Mouse (Mus musculus) MEL (cell line): ENCODE measurements around the gene Sec22c. TPM values are rescaled to one million over a fixed set of nuclear protein-coding genes. Genes with fewer than 3 reads are reported as not detected.

Source experiments
- DNase-seq: peaks from one replicate; pipeline ENCODE4 v3.0.0; 2011; ENCODE audit warnings: low read depth, low spot score
- H3K27ac ChIP-seq: 2 replicates; pipeline ENCODE4 v1.5.1; 2012; ENCODE audit warnings: low read depth, mild to moderate bottlenecking, control low read depth, low read length, moderate library complexity; ENCODE audit not compliant: control insufficient read depth
- H3K27me3 ChIP-seq, 2 experiments: fragments of 150-350 bp in 1 of 2; sonication (generic) in 1 of 2; 2 replicates each; pipeline ENCODE4 v1.6.1; 2012; ENCODE audit warnings: low read length in 2 of 2, mild to moderate bottlenecking in 2 of 2, improper control_type of control experiment in 1 of 2, moderate library complexity in 1 of 2; ENCODE audit not compliant: insufficient read depth in 2 of 2, control insufficient read depth in 1 of 2
- H3K36me3 ChIP-seq, 2 experiments: 2 replicates each; pipeline ENCODE4 v1.6.1; 2012 to 2014; ENCODE audit warnings: low read length in 2 of 2, improper control_type of control experiment in 1 of 2, inconsistent platforms in 1 of 2, mild to moderate bottlenecking in 1 of 2; ENCODE audit not compliant: insufficient read depth in 2 of 2, control insufficient read depth in 1 of 2
- H3K4me1 ChIP-seq, 2 experiments: fragments of 150-350 bp in 1 of 2; sonication (generic) in 1 of 2; 2 replicates each; pipeline ENCODE4 v1.6.1; 2012; ENCODE audit warnings: low read length in 2 of 2, improper control_type of control experiment in 1 of 2, mild to moderate bottlenecking in 1 of 2; ENCODE audit not compliant: insufficient read depth in 2 of 2, control insufficient read depth in 1 of 2
- H3K4me3 ChIP-seq, 2 experiments: fragments of 150-350 bp in 1 of 2; sonication (generic) in 1 of 2; 2 replicates each; pipeline ENCODE4 v1.5.1; 2012; ENCODE audit warnings: low read depth in 2 of 2, low read length in 2 of 2, mild to moderate bottlenecking in 2 of 2, moderate library complexity in 2 of 2, control low read depth in 1 of 2, improper control_type of control experiment in 1 of 2; ENCODE audit not compliant: control insufficient read depth in 1 of 2, insufficient read depth in 1 of 2
- H3K79me2 ChIP-seq: 2 replicates; pipeline ENCODE4 v1.6.1; 2012; ENCODE audit warnings: mild to moderate bottlenecking, low read length, moderate library complexity; ENCODE audit not compliant: control insufficient read depth, poor library complexity, insufficient read depth
- H3K9ac ChIP-seq: 2 replicates; pipeline ENCODE4 v1.6.1; 2012; ENCODE audit warnings: low read depth, mild to moderate bottlenecking, control low read depth, low read length, moderate library complexity; ENCODE audit not compliant: control insufficient read depth, poor library complexity, severe bottlenecking
- H3K9me3 ChIP-seq: fragments of 150-350 bp; sonication (generic); replicated peaks from 2 replicates; pipeline ENCODE4 v1.6.1; 2012; ENCODE audit warnings: mild to moderate bottlenecking, low read length, improper control_type of control experiment, moderate library complexity; ENCODE audit not compliant: insufficient read depth
- BHLHE40 ChIP-seq: IDR thresholded peaks from 2 replicates; pipeline ENCODE4 v1.6.1; 2012; ENCODE audit warnings: low read depth, mild to moderate bottlenecking, inconsistent platforms, low read length, improper control_type of control experiment, borderline replicate concordance
- CHD1 ChIP-seq: IDR thresholded peaks from 2 replicates; pipeline ENCODE4 v1.6.1; 2012; ENCODE audit warnings: low read depth, mild to moderate bottlenecking, inconsistent platforms, low read length, improper control_type of control experiment
- CHD2 ChIP-seq: IDR thresholded peaks from 2 replicates; pipeline ENCODE4 v1.6.1; 2011; ENCODE audit warnings: low read length, improper control_type of control experiment
- CTCF ChIP-seq, 3 experiments: IDR thresholded peaks in 2 of 3; conservative IDR thresholded peaks in 1 of 3; 2 replicates each; pipeline ENCODE4 v1.5.1; 2011 to 2012; ENCODE audit warnings: low read length in 3 of 3, low read depth in 2 of 3, mild to moderate bottlenecking in 2 of 3, improper control_type of control experiment in 1 of 3, inconsistent platforms in 1 of 3, mixed read lengths in 1 of 3, moderate library complexity in 1 of 3; ENCODE audit not compliant: control insufficient read depth in 1 of 3, insufficient read depth in 1 of 3, poor library complexity in 1 of 3, severe bottlenecking in 1 of 3
- E2F4 ChIP-seq: IDR thresholded peaks from 2 replicates; pipeline ENCODE4 v1.6.1; 2011; ENCODE audit warnings: low read depth, low read length, improper control_type of control experiment, borderline replicate concordance
- ELF1 ChIP-seq: IDR thresholded peaks from 2 replicates; pipeline ENCODE4 v1.6.1; 2014; ENCODE audit warnings: low read depth, mild to moderate bottlenecking, inconsistent platforms, low read length, improper control_type of control experiment, moderate library complexity
- ETS1 ChIP-seq: IDR thresholded peaks from 2 replicates; pipeline ENCODE4 v1.6.1; 2012; ENCODE audit warnings: low read depth, mild to moderate bottlenecking, inconsistent platforms, low read length, improper control_type of control experiment, moderate library complexity
- GABPA ChIP-seq: IDR thresholded peaks from 2 replicates; pipeline ENCODE4 v1.6.1; 2012; ENCODE audit warnings: low read depth, mild to moderate bottlenecking, inconsistent platforms, low read length, improper control_type of control experiment, moderate library complexity
- GATA1 ChIP-seq: IDR thresholded peaks from 2 replicates; pipeline ENCODE4 v1.6.1; 2011; ENCODE audit warnings: low read depth, low read length, improper control_type of control experiment
- JUND ChIP-seq: IDR thresholded peaks from 2 replicates; pipeline ENCODE4 v1.6.1; 2011; ENCODE audit warnings: low read depth, mild to moderate bottlenecking, improper control_type of control experiment, low read length
- MAX ChIP-seq: IDR thresholded peaks from 2 replicates; pipeline ENCODE4 v1.6.1; 2011; ENCODE audit warnings: low read length, improper control_type of control experiment
- MAZ ChIP-seq: IDR thresholded peaks from 2 replicates; pipeline ENCODE4 v1.6.1; 2012; ENCODE audit warnings: low read depth, mild to moderate bottlenecking, inconsistent platforms, low read length, improper control_type of control experiment
- MEF2A ChIP-seq: IDR thresholded peaks from 2 replicates; pipeline ENCODE4 v1.6.1; 2014; ENCODE audit warnings: low read depth, mild to moderate bottlenecking, inconsistent platforms, low read length, improper control_type of control experiment; ENCODE audit not compliant: poor library complexity, insufficient replicate concordance, severe bottlenecking; ENCODE audit errors: extremely low read depth
- MYB ChIP-seq: IDR thresholded peaks from 2 replicates; pipeline ENCODE4 v1.6.1; 2011; ENCODE audit warnings: mild to moderate bottlenecking, low read depth, low read length, improper control_type of control experiment
- MYC ChIP-seq: IDR thresholded peaks from 2 replicates; pipeline ENCODE4 v1.6.1; 2011; ENCODE audit warnings: low read depth, mild to moderate bottlenecking, low read length, improper control_type of control experiment, moderate library complexity
- NELFE ChIP-seq: IDR thresholded peaks from 2 replicates; pipeline ENCODE4 v1.6.1; 2011; ENCODE audit warnings: low read depth, low read length, improper control_type of control experiment
- POLR2AphosphoS2 ChIP-seq: IDR thresholded peaks from 2 replicates; pipeline ENCODE4 v1.6.1; 2011; ENCODE audit warnings: low read length, improper control_type of control experiment
- RAD21 ChIP-seq: IDR thresholded peaks from 2 replicates; pipeline ENCODE4 v1.6.1; 2011; ENCODE audit warnings: mild to moderate bottlenecking, low read depth, low read length, improper control_type of control experiment
- RCOR1 ChIP-seq: IDR thresholded peaks from 2 replicates; pipeline ENCODE4 v1.6.1; 2012; ENCODE audit warnings: low read depth, mild to moderate bottlenecking, inconsistent platforms, low read length, improper control_type of control experiment
- SIN3A ChIP-seq: IDR thresholded peaks from 2 replicates; pipeline ENCODE4 v1.6.1; 2012; ENCODE audit warnings: low read length, improper control_type of control experiment, inconsistent platforms
- SMC3 ChIP-seq: IDR thresholded peaks from 2 replicates; pipeline ENCODE4 v1.6.1; 2011; ENCODE audit warnings: low read depth, low read length, improper control_type of control experiment
- TAL1 ChIP-seq: IDR thresholded peaks from 2 replicates; pipeline ENCODE4 v1.6.1; 2012; ENCODE audit warnings: mild to moderate bottlenecking, inconsistent platforms, low read length, moderate library complexity, mixed read lengths
- TBP ChIP-seq: IDR thresholded peaks from 2 replicates; pipeline ENCODE4 v1.8.0; 2011; ENCODE audit warnings: low read depth, low read length, improper control_type of control experiment
- TCF12 ChIP-seq: IDR thresholded peaks from 2 replicates; pipeline ENCODE4 v1.6.1; 2014; ENCODE audit warnings: low read depth, mild to moderate bottlenecking, inconsistent platforms, low read length, improper control_type of control experiment, moderate library complexity
- USF2 ChIP-seq, 2 experiments: IDR thresholded peaks; 2 replicates each; pipeline ENCODE4 v1.6.1; 2011 to 2012; ENCODE audit warnings: improper control_type of control experiment in 2 of 2, low read length in 2 of 2, borderline replicate concordance in 1 of 2, inconsistent platforms in 1 of 2, low read depth in 1 of 2, mild to moderate bottlenecking in 1 of 2; ENCODE audit not compliant: insufficient read depth in 1 of 2
- ZC3H11A ChIP-seq: IDR thresholded peaks from 2 replicates; pipeline ENCODE4 v1.6.1; 2012; ENCODE audit warnings: low read depth, mild to moderate bottlenecking, inconsistent platforms, low read length, improper control_type of control experiment
- ZMIZ1 ChIP-seq: IDR thresholded peaks from 2 replicates; pipeline ENCODE4 v1.6.1; 2012; ENCODE audit warnings: low read depth, mild to moderate bottlenecking, inconsistent platforms, low read length, improper control_type of control experiment, moderate library complexity
- ZNF384 ChIP-seq: IDR thresholded peaks from 2 replicates; pipeline ENCODE4 v1.6.1; 2012; ENCODE audit warnings: low read depth, mild to moderate bottlenecking, inconsistent platforms, low read length, improper control_type of control experiment
- polyA plus RNA-seq, 2 experiments: library from polyadenylated mRNA; stranded (reverse) in 1 of 2; unstranded in 1 of 2; fragments of >175 nt in 1 of 2; fragments of >200 nt in 1 of 2; gene quantifications; 2 replicates each; pipeline versions ENCODE4 v1.2.1 to v1.2.4; 2012; ENCODE audit warnings: low replicate concordance in 2 of 2, low read depth in 1 of 2; ENCODE audit not compliant: insufficient read length in 2 of 2, insufficient read depth in 1 of 2, missing spikeins in 1 of 2
- total RNA-seq: library from RNA; depleted of rRNA; stranded (reverse); fragments of 300-350 nt; gene quantifications from 2 replicates; pipeline ENCODE4 v1.2.3, GENCODE M21; 2012

Gene Sec22c
- total and polyA plus RNA-seq, 3 experiments, result 5.9 to 10.9 TPM; not detected in 1

GRCm38 (mm10) chr9:121673716-121674115 is 31.6 kb downstream of the Sec22c start:
- H3K27me3 ChIP-seq, result no peaks in the 10 kb centered on the region
- H3K27ac ChIP-seq, result no peak overlapping the region
- H3K4me3 ChIP-seq, result no peak overlapping the region
- DNase-seq, result no peak
- TF ChIP-seq USF2 (IDR thresholded peaks at IDR 0.05; ENCODE audit: borderline replicate concordance in 1 of 2, insufficient read depth in 1 of 2, low read depth in 1 of 2, low read length in 2 of 2) (no peak), JUND (no peak), MAX (no peak), MYB (no peak), RAD21 (no peak), SIN3A (no peak), SMC3 (no peak)
- TF ChIP-seq, all 39 proteins: peak for 0
- no peaks in the 10 kb centered on the region for H3K9me3 ChIP-seq
- peaks cover 0 to 21% of the 10 kb centered on the region in 2 experiments; a peak in 2 of 4 replicates for H3K4me1 ChIP-seq
- H3K36me3 ChIP-seq, result peaks cover 0 to 8% of the 10 kb centered on the region in 2 experiments; a peak in 2 of 4 replicates
- H3K9ac ChIP-seq, result no peak overlapping the region
- H3K79me2 ChIP-seq, result no peaks in the 10 kb centered on the region

GRCm38 (mm10) chr9:121672311-121672710 is 33.0 kb downstream of the Sec22c start:
- Histone ChIP-seq H3K9ac (no peak overlapping the region), H3K27me3 (no peaks in the 10 kb centered on the region), H3K79me2 (no peaks in the 10 kb centered on the region), H3K9me3 (no peaks in the 10 kb centered on the region), H3K36me3 (peaks cover 0 to 8% of the 10 kb centered on the region in 2 experiments; a peak in 2 of 4 replicates), H3K4me1 (peaks cover 0 to 21% of the 10 kb centered on the region in 2 experiments; a peak in 2 of 4 replicates), H3K27ac (no peak overlapping the region), H3K4me3 (no peak overlapping the region)
- TF ChIP-seq SMC3 (no peak), ZC3H11A (no peak), TAL1 (no peak), E2F4 (no peak), RCOR1 (no peak), SIN3A (peak; percentile 35; the same call in 1 of the 2 replicates), ZMIZ1 (no peak), MYB (no peak), MAZ (no peak), ZNF384 (no peak), TCF12 (0 out of 2 replicates have a peak, but pooled peaks have one; percentile 31), ELF1 (no peak), MYC (no peak), BHLHE40 (no peak), ETS1 (peak; percentile 58), CHD2 (0 out of 2 replicates have a peak, but pooled peaks have one; percentile 18), POLR2AphosphoS2 (no peak), CHD1 (no peak), GATA1 (peak; percentile 78), CTCF (IDR thresholded peaks at IDR 0.05 in 2 of 3, conservative IDR thresholded peaks at IDR 0.05 in 1 of 3; ENCODE audit: control insufficient read depth in 1 of 3, insufficient read depth in 1 of 3, low read depth in 2 of 3, low read length in 3 of 3, poor library complexity in 1 of 3, severe bottlenecking in 1 of 3) (no peak), GABPA (no peak), NELFE (no peak), TBP (no peak), MEF2A (no peak)
- peak; percentile 57 for DNase-seq
